Mouse (Mus musculus): Measurements from ENCODE around the gene Klhdc9. TPM values are rescaled to one million over a fixed set of nuclear protein-coding genes. Genes with fewer than 3 reads are reported as not detected.

Gene Klhdc9
- polyA plus RNA-seq, 1 experiment from 2014 or later = 2.7 TPM

DNA sequence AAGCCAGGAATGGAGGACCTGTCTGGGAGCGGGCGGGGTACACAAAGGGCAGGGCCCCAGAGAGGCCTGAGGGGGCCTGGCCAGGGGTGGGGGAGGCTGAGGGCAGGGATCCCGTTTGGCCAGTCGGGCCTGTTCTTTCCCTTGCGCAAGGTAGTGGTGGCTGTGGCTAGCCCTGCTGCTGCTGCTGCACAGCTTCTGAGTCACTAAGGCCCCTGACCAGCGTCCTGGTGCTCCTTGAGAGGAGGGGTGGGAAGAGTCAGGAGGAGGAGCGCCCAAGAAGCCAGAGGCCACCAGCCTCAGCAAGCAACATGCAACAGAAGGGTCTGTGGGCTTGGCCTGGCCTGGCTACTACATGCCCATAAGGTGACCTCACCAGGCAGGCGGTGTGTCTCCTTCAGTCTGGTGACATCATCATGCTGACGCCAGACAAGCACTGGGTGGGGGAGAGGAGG, 15.1 kb upstream of the Klhdc9 start:
- H3K9me3 ChIP-seq = no peaks in the 10 kb centered on the region
- no peak for DNase-seq (ENCODE audit: extremely low spot score, low spot score)
- H3K4me3 ChIP-seq = no peak overlapping the region
- H3K4me1 ChIP-seq = peaks cover 42% of the 10 kb centered on the region
- 41% methylated on average over 9 of the region's 9 CpGs for WGBS
- H3K27me3 ChIP-seq (ENCODE audit: poor library complexity, severe bottlenecking) = peaks cover 41% of the 10 kb centered on the region
- H3K36me3 ChIP-seq (replicated peaks) = no peaks in the 10 kb centered on the region
- H3K27ac ChIP-seq = peak overlapping the region; percentile 48; the same call in 1 of the 2 replicates

DNA sequence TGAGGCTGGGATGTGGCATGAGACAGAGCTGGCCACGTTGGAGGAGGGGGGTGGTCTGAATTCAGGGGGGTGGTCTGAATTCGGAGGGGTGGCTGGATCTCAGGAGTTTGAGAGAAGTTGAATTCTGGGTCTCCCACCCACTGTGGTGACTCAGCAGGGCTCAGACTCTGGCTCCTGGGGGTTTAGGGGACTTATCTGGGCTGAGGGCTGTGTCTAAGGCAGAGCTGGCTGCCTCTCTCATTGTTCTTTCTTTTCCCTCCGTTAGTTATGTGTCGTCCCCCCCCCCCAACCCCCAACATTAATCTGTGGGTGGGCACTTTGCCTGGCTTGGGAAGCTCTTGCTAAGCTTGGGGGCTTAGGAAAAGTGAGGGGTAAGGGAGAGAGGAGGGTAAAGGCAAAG, 13.3 kb upstream of the Klhdc9 start:
- H3K36me3 ChIP-seq (replicated peaks) = no peaks in the 10 kb centered on the region
- H3K27me3 ChIP-seq (ENCODE audit: poor library complexity, severe bottlenecking) = peaks cover 24% of the 10 kb centered on the region
- H3K4me3 ChIP-seq = no peak overlapping the region
- DNase-seq (ENCODE audit: extremely low spot score, low spot score) = peak; percentile 22
- peaks cover 35% of the 10 kb centered on the region for H3K4me1 ChIP-seq
- WGBS = 3% methylated on average over 4 of the region's 4 CpGs
- H3K27ac ChIP-seq = peak overlapping the region; percentile 75
- no peaks in the 10 kb centered on the region for H3K9me3 ChIP-seq

DNA sequence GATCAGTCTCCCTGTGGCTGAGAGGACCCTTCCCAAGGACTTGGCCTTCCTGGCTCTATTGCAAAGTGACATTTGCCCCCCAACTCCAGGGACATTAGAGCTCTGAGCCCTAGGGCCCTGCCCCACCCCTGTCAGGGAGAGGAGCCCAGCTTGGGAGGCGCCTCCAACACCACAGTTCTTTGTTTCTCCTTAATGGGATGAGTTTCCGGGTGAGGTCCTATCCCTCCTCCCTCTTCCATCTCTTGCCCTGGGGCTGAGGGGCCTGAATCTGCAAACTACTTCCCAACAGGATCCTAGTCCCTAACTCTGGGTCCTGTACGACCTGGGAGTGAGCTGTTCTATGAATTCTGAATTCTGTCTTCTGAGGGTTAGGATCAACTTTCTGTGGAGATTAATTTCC, 12.3 kb upstream of the Klhdc9 start:
- H3K4me1 ChIP-seq = peaks cover 39% of the 10 kb centered on the region
- H3K9me3 ChIP-seq = no peaks in the 10 kb centered on the region
- no peak overlapping the region for H3K27ac ChIP-seq
- 38% methylated on average over 3 of the region's 3 CpGs for WGBS
- no peak overlapping the region for H3K4me3 ChIP-seq
- H3K27me3 ChIP-seq (ENCODE audit: poor library complexity, severe bottlenecking) = peaks cover 14% of the 10 kb centered on the region
- H3K36me3 ChIP-seq (replicated peaks) = no peaks in the 10 kb centered on the region
- no peak for DNase-seq (ENCODE audit: extremely low spot score, low spot score)

DNA sequence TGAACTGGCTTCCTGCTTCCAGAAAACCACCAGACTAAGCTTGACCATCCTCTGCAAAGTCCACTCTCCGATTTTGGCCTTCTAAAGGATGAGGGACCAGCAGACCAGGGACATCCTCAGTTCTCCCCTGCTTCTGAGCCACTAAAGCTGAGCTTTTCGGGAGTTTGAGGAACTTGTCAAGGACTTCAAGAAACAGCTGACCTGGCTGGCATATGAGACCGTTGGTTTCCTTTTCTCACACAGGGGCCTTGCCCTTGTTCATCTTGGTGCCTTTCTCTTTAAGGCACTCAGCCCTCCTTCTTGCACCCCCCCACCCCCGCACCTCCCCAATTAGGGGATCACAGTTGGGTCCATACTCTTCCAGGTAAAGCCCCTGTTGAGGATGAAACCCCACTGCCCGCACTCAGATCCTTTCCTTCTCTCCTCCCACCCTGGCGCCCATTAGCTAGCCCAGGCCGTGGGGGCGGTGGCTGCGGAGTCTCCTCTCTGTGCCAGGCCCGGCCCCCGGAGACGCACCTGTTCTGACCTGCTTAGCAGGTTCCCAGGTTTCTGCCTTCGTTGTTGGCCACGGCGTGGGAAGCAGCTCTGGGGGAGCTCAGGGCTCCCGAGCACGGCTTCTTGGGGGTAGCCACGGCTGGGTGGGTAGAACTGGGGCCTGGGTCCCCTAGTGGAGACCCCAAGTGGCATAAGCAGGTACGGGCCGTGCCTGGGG, 9.4 kb upstream of the Klhdc9 start, which contains the start of gene Nectin4:
Gene Nectin4, plus strand, starts transcription at position 255 of the 712 bp plus-strand sequence.
- Histone ChIP-seq H3K36me3 (replicated peaks) (no peaks in the 10 kb centered on the region), H3K27ac (no peak within 1 kb of the TSS), H3K4me1 (peaks cover 36% of the 10 kb centered on the region), H3K4me3 (no peak within 1 kb of the TSS), H3K27me3 (ENCODE audit: poor library complexity, severe bottlenecking) (peaks cover 14% of the 10 kb centered on the region), H3K9me3 (no peaks in the 10 kb centered on the region)
- DNase-seq (ENCODE audit: extremely low spot score, low spot score) = no peak
- WGBS = 34% methylated on average over 20 of the region's 20 CpGs

DNA sequence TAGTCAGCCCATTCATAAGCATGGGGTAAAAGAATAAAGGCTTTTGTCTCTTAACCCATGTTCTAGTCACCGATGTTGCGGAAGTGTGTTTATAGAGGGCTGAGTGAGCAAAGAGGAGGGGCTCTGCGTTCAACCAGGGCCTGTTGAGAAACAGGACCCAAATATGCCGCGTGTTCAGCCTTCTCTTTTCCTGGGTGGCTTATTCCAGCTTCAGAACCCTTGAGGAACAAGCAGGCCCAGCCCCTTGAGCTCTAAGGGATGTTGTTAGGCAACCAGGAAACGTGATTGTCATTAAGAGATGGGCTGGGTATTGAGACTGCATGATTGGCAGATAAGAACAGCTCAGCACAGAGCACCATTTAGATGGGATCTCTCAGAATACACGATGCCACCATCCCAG, 5.3 kb upstream of the Klhdc9 start:
- no peaks in the 10 kb centered on the region for H3K9me3 ChIP-seq
- peaks cover 22% of the 10 kb centered on the region for H3K4me1 ChIP-seq
- WGBS = 78% methylated on average over 7 of the region's 7 CpGs
- H3K27me3 ChIP-seq (ENCODE audit: poor library complexity, severe bottlenecking) = peaks cover under 1% of the 10 kb centered on the region; the same call in 1 of the 2 replicates
- no peak overlapping the region for H3K27ac ChIP-seq
- no peak for DNase-seq (ENCODE audit: extremely low spot score, low spot score)
- H3K4me3 ChIP-seq = no peak overlapping the region
- H3K36me3 ChIP-seq (replicated peaks) = no peaks in the 10 kb centered on the region

DNA sequence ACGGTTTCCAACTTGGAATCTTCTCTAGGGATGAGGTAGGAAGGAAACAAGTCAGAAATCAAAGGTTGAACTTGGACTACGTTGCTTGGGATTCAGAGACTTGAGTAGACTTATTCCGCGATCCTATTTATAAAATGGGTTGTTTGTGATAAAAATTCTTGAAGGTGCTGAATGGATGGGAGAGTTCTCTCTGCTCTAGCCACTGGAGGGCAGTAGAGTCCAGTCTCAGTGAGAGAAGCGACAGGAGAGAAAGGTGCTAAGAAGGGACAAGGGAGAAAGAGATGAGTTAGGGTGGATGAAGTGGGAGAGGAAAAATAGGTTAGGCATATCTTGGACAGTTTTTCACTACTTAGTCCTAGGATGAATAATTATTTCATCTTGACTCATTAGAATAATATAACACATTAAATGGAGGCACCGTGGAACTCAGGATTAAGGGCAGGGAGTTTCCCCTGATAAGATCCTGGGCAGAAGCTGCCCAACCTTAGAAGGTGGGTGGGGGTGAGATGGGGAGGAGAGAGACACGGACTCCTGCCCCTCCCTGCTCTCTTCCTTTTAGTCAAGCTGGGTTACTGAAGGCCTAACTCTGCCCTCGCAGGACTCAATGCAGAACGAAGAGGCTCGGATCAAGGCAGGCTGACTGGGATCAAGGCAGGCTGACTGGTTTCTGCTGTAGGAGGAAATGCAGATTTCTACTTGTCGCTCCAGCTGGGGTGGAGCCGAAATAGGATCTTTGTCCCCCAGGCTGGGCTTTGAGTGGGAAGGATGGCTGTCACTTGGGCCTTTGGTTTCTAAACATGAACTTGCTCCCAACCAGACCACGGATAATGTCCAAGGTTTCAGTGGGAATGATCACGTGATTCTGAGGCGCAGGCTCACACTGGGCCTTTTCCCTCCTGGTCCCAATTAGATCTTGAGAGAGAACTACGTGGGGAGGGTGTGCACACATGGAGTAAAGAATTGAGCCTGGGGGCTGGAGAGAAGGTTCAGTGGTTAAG, 807 bp upstream of the Klhdc9 start:
- H3K4me1 ChIP-seq = peaks cover 21% of the 10 kb centered on the region
- H3K36me3 ChIP-seq (replicated peaks) = peaks cover 33% of the 10 kb centered on the region
- 31% methylated on average over 16 of the region's 16 CpGs for WGBS
- H3K9me3 ChIP-seq = peaks cover 5% of the 10 kb centered on the region; the same call in 1 of the 2 replicates
- DNase-seq (ENCODE audit: extremely low spot score, low spot score) = peak; percentile 63
- peak overlapping the region; percentile 55 for H3K4me3 ChIP-seq
- H3K27me3 ChIP-seq (ENCODE audit: poor library complexity, severe bottlenecking) = no peaks in the 10 kb centered on the region
- H3K27ac ChIP-seq = peak overlapping the region; percentile 82

DNA sequence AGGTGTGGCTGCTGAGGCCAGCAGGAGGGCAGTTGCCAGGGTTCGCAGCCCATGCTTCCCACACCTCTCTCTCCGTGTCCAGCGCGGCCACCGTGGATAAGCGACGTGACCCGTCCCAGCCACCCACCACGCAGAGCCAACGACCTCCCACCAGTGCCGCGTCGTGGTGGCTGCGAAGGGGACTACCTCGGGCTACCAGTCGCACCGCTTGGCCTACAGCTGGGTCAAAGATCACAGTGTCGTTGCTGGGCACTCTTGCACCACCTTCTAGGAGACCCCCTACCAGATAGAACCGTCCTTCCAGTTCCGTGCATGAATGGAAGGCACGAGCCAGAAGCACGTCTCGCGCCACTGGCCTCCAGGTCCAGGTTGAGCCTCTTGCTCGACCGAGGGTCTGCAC, 345 bp downstream of the Klhdc9 start:
- no peaks in the 10 kb centered on the region for H3K27me3 ChIP-seq (ENCODE audit: poor library complexity, severe bottlenecking)
- peak overlapping the region; percentile 82 for H3K27ac ChIP-seq
- H3K9me3 ChIP-seq = peaks cover 7% of the 10 kb centered on the region; the same call in 1 of the 2 replicates
- H3K36me3 ChIP-seq (replicated peaks) = peaks cover 40% of the 10 kb centered on the region
- peaks cover 21% of the 10 kb centered on the region for H3K4me1 ChIP-seq
- 3% methylated on average over 26 of the region's 26 CpGs for WGBS
- DNase-seq (ENCODE audit: extremely low spot score, low spot score) = peak; percentile 46
- peak overlapping the region; percentile 55 for H3K4me3 ChIP-seq

DNA sequence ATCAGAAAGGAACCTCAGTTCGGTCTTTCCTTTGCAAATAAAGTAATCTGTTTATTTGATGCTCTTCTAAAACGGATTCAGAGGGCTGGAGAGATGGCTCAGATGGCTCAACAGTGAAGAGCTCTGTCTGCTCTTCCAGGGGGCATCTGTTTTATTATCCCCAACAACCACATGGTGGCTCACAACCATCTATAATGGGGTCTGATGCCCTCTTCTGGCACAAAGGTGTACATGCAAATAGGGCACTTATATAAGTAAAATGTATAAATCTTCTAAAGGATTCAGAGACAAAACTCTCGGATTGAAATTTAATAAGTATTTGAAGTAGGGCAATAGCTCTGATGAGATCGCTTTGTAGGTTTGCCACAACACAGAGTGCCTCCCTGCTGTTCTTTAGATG, 2.2 kb downstream of the Klhdc9 start:
- peaks cover 21% of the 10 kb centered on the region for H3K4me1 ChIP-seq
- no peak overlapping the region for H3K27ac ChIP-seq
- peaks cover 45% of the 10 kb centered on the region for H3K36me3 ChIP-seq (replicated peaks)
- H3K27me3 ChIP-seq (ENCODE audit: poor library complexity, severe bottlenecking) = no peaks in the 10 kb centered on the region
- peaks cover 7% of the 10 kb centered on the region; the same call in 1 of the 2 replicates for H3K9me3 ChIP-seq
- 84% methylated on average over 4 of the region's 4 CpGs for WGBS
- no peak overlapping the region for H3K4me3 ChIP-seq
- DNase-seq (ENCODE audit: extremely low spot score, low spot score) = no peak

DNA sequence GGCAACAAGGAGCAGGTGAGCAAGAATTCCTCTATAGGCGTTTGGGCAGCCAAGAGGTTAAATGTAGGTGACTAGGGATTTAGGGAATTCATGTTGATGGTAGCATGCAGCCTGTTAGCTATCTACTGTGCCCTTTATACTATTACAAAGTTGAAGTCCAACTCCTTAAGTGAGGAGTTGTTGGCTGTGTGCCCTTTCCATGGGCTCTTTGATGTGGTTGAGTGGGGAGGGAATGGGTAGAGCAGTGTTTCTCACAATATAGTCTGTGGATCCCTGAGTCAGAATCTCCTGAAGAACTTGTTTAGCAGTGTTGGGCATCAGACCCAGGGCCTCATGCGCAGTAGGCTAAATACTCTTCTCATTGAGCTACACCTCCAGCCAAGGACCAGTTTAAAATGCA, 3.8 kb downstream of the Klhdc9 start:
- Histone ChIP-seq H3K27me3 (ENCODE audit: poor library complexity, severe bottlenecking) (no peaks in the 10 kb centered on the region), H3K4me3 (no peak overlapping the region), H3K27ac (no peak overlapping the region), H3K9me3 (peaks cover 7% of the 10 kb centered on the region; the same call in 1 of the 2 replicates), H3K4me1 (peaks cover 19% of the 10 kb centered on the region), H3K36me3 (replicated peaks) (peaks cover 45% of the 10 kb centered on the region)
- WGBS = 95% methylated on average over 2 of the region's 2 CpGs
- DNase-seq (ENCODE audit: extremely low spot score, low spot score) = no peak

DNA sequence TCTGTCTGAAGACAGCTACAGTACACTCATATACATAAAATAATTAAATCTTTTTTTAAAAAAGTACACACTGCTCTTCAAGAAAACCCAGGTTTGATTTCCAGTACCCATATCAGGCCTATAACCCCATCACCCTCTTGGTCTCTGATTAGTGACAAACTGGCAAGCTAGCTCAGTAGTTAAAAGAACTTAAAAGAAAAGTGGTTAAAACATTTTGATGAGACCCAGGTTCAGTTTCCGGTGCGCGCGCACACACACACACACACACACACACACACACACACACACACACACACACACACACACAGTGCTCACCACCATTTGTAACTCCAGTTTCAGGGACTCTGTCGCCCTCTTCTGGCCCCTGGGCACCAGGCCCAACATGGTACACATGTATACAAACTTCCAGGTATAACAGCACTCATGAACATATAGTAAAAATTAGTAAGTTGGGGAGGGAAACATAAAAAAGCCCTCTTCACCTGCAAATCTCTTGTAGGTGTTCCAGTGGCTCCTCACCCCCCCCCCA, 4.7 kb downstream of the Klhdc9 start:
- Histone ChIP-seq H3K4me3 (no peak overlapping the region), H3K27me3 (ENCODE audit: poor library complexity, severe bottlenecking) (no peaks in the 10 kb centered on the region), H3K9me3 (peaks cover 7% of the 10 kb centered on the region; the same call in 1 of the 2 replicates), H3K27ac (no peak overlapping the region), H3K4me1 (peaks cover 12% of the 10 kb centered on the region), H3K36me3 (replicated peaks) (peaks cover 45% of the 10 kb centered on the region)
- WGBS = 77% methylated on average over 5 of the region's 5 CpGs
- DNase-seq (ENCODE audit: extremely low spot score, low spot score) = peak; percentile 32

DNA sequence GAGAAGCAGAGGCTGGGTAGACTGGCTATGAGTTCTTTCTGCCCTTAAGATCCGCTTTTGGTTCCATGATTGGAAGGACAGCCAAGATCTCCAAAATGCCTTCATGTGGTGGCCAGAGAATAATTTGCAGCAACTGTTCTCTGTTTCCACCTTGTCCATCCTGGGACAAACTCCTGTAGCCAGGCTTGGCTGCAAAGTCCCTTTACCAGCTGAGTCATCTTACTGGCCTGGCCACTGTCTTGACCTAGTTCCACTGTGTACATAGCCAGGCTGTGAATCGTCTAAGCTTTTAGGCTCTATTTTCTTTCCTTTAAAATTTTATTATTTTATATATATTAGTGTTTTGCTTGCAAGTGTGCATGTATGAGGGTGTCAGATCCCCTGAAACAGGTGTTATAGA, 11.4 kb downstream of the Klhdc9 start:
- Histone ChIP-seq H3K36me3 (replicated peaks) (peaks cover 12% of the 10 kb centered on the region), H3K9me3 (peaks cover 7% of the 10 kb centered on the region), H3K27me3 (ENCODE audit: poor library complexity, severe bottlenecking) (no peaks in the 10 kb centered on the region), H3K4me1 (peaks cover 29% of the 10 kb centered on the region), H3K4me3 (no peak overlapping the region), H3K27ac (no peak overlapping the region)
- no peak for DNase-seq (ENCODE audit: extremely low spot score, low spot score)
- WGBS = 94% methylated on average over 2 of the region's 2 CpGs

DNA sequence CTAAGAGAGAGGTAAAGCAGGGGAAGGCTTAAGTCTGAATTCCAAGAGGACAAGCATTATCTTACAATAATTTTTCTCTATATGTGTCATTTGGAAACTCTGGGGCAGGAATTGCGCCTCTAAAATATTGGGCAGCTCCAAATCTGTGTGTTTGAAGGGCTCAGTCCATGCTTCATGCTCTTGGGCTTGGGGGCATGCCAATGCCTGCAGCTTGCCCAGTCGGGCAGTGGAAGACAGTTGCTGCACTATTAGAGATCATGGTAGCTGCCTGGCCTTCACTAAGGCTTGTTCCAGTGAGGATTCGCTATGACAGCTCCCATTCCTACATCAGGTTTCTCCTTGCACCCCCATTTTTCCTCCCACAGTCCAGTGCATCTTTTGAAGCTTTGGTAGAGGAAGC, 11.9 kb downstream of the Klhdc9 start:
- H3K36me3 ChIP-seq (replicated peaks) = peaks cover 14% of the 10 kb centered on the region
- WGBS = 94% methylated on average over 3 of the region's 3 CpGs
- no peak for DNase-seq (ENCODE audit: extremely low spot score, low spot score)
- H3K4me3 ChIP-seq = no peak overlapping the region
- H3K4me1 ChIP-seq = peaks cover 32% of the 10 kb centered on the region
- no peak overlapping the region for H3K27ac ChIP-seq
- peaks cover 7% of the 10 kb centered on the region for H3K9me3 ChIP-seq
- H3K27me3 ChIP-seq (ENCODE audit: poor library complexity, severe bottlenecking) = no peaks in the 10 kb centered on the region
